Mouse (Mus musculus) erythroblast, embryonic 14.5 days (primary cell): ENCODE data around the gene Gm10337. TPM values are rescaled to one million over a fixed set of nuclear protein-coding genes. Genes with fewer than 3 reads are reported as not detected.

Source experiments
- H3K27me3 ChIP-seq: 2 replicates; pipeline ENCODE4 v1.6.1; 2012; ENCODE audit warnings: inconsistent platforms; ENCODE audit not compliant: control insufficient read depth
- H3K36me3 ChIP-seq: 2 replicates; pipeline ENCODE4 v1.6.1; 2012; ENCODE audit warnings: mild to moderate bottlenecking, inconsistent platforms; ENCODE audit not compliant: control insufficient read depth
- H3K4me1 ChIP-seq: 2 replicates; pipeline ENCODE4 v1.6.1; 2012; ENCODE audit warnings: inconsistent platforms; ENCODE audit not compliant: control insufficient read depth
- H3K4me3 ChIP-seq: replicated peaks from 2 replicates; pipeline ENCODE3; 2012; ENCODE audit warnings: moderate library complexity, mild to moderate bottlenecking, inconsistent platforms
- H3K9me3 ChIP-seq: 2 replicates; pipeline ENCODE4 v1.6.1; 2012; ENCODE audit warnings: low read length, inconsistent platforms, mixed read lengths; ENCODE audit not compliant: control insufficient read depth
- GATA1 ChIP-seq: IDR thresholded peaks from 2 replicates; pipeline ENCODE4 v1.6.1; 2012; ENCODE audit warnings: low read length, inconsistent platforms, mixed read lengths
- TAL1 ChIP-seq: IDR thresholded peaks from 3 replicates; pipeline ENCODE4 v1.6.1; 2012; ENCODE audit warnings: low read length, inconsistent platforms, mixed read lengths
- polyA plus RNA-seq: library from polyadenylated mRNA; stranded (reverse); fragments of >175 nt; gene quantifications from 2 replicates; pipeline ENCODE4 v1.2.3, GENCODE M21; 2012

Gm10337 gene
- polyA plus RNA-seq, 1 experiment, result not detected

- no peak overlapping the region for H3K4me3 ChIP-seq
- no peaks in the 10 kb centered on the region; the same call in 1 of the 2 replicates for H3K4me1 ChIP-seq
- H3K27me3 ChIP-seq, result no peaks in the 10 kb centered on the region
- no peaks in the 10 kb centered on the region for H3K9me3 ChIP-seq
- peaks cover 98% of the 10 kb centered on the region for H3K36me3 ChIP-seq
- TF ChIP-seq GATA1 (no peak), TAL1 (no peak)
These were observed 17.7 kb upstream of the Gm10337 start for GRCm38 (mm10) chr15:102485853-102486252.

GRCm38 (mm10) chr15:102487664-102488063 lies 15.9 kb upstream of the Gm10337 start:
- Histone ChIP-seq H3K4me1 (no peaks in the 10 kb centered on the region; the same call in 1 of the 2 replicates), H3K4me3 (no peak overlapping the region), H3K27me3 (no peaks in the 10 kb centered on the region), H3K36me3 (peaks cover 100% of the 10 kb centered on the region), H3K9me3 (no peaks in the 10 kb centered on the region)
- TF ChIP-seq GATA1 (no peak), TAL1 (no peak)

DNA sequence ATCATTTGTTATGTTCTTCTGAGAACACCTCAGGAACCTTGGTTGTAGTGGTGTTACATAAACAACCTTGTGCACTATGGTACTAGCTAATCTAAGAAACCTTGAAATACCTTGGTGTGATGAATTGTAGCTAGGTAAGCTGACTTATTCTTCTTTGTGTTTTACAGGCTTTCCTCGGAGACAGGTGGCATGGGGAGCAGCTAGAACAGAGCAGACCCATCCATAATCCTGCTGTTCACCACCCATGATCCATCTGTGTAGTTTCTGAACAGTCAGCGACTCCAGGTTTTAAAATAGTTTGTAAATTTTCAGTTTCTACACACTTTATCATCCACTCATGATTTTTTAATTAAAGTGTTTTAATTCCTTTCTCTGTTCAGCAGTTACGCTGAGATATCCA lies 5.2 kb upstream of the Gm10337 start:
- Histone ChIP-seq H3K9me3 (no peaks in the 10 kb centered on the region), H3K27me3 (no peaks in the 10 kb centered on the region), H3K36me3 (peaks cover 98% of the 10 kb centered on the region), H3K4me1 (peaks cover 6% of the 10 kb centered on the region), H3K4me3 (no peak overlapping the region)
- TF ChIP-seq GATA1 (no peak), TAL1 (no peak)

DNA sequence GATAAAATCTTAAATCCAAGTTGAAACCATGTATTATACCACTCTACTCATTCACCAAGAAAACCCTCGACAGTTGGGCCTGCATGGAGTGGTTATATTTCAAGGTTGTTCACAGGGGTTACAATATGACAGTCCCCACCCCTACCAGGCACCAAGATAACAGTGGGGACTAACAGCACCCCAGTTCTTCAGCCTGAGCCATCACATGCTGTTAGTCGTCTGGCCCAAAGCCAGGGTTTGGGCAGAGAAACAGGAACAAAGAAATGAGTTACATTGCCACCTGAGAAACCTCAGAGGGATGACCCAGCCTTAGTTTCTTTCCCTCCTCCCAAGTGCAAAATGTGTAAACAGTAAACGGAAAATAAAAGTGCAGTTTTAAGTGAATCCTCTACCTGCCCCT lies 4.2 kb upstream of the Gm10337 start:
- Histone ChIP-seq H3K36me3 (peaks cover 98% of the 10 kb centered on the region), H3K4me1 (peaks cover 5% of the 10 kb centered on the region), H3K4me3 (no peak overlapping the region), H3K27me3 (no peaks in the 10 kb centered on the region), H3K9me3 (no peaks in the 10 kb centered on the region)
- TF ChIP-seq TAL1, result no peak
- no peak for TF ChIP-seq GATA1

DNA sequence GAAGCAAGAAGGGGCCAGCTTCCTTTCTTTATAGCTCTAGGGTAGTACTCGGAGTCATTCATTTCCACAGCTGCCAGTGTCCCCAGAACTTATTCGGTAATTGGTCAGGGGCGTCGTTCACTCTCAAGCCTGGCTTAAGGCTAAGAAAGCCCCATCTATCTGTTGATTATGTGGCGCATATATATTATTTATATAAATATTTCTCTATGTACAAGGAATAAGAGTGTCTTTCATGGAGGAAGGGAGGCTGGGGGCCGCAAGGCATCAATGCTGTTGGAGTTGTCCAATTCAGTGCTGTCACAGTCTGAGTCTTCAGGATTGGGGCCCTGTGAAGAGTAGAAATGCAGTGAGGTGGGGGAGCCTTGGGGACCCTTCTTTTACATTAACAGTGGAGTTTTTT lies 3.7 kb upstream of the Gm10337 start:
- H3K27me3 ChIP-seq, result no peaks in the 10 kb centered on the region
- TF ChIP-seq GATA1, result no peak

GRCm38 (mm10) chr15:102500479-102500878 lies 3.0 kb upstream of the Gm10337 start:
- no peaks in the 10 kb centered on the region for H3K27me3 ChIP-seq
- H3K36me3 ChIP-seq, result peaks cover 95% of the 10 kb centered on the region
- TF ChIP-seq TAL1 (no peak), GATA1 (no peak)
- H3K4me3 ChIP-seq, result no peak overlapping the region
- H3K4me1 ChIP-seq, result peaks cover 5% of the 10 kb centered on the region
- H3K9me3 ChIP-seq, result no peaks in the 10 kb centered on the region

More for the DNA sequence above, 3.7 kb upstream of the Gm10337 start:
- H3K9me3 ChIP-seq, result no peaks in the 10 kb centered on the region
- peaks cover 97% of the 10 kb centered on the region for H3K36me3 ChIP-seq
- H3K4me3 ChIP-seq, result no peak overlapping the region
- peaks cover 5% of the 10 kb centered on the region for H3K4me1 ChIP-seq

- no peak overlapping the region for H3K4me3 ChIP-seq
- no peaks in the 10 kb centered on the region for H3K9me3 ChIP-seq
- TF ChIP-seq TAL1 (no peak), GATA1 (no peak)
- H3K36me3 ChIP-seq, result peaks cover 88% of the 10 kb centered on the region
- no peaks in the 10 kb centered on the region for H3K27me3 ChIP-seq
- H3K4me1 ChIP-seq, result peaks cover 5% of the 10 kb centered on the region
These were observed 2.3 kb upstream of the Gm10337 start for GRCm38 (mm10) chr15:102501084-102501814.

- Histone ChIP-seq H3K27me3 (no peaks in the 10 kb centered on the region; the same call in 1 of the 2 replicates), H3K36me3 (peaks cover 78% of the 10 kb centered on the region)
- no peak for TF ChIP-seq TAL1
- TF ChIP-seq GATA1, result no peak
These were observed 1.2 kb upstream of the Gm10337 start for GRCm38 (mm10) chr15:102502254-102502840.

DNA sequence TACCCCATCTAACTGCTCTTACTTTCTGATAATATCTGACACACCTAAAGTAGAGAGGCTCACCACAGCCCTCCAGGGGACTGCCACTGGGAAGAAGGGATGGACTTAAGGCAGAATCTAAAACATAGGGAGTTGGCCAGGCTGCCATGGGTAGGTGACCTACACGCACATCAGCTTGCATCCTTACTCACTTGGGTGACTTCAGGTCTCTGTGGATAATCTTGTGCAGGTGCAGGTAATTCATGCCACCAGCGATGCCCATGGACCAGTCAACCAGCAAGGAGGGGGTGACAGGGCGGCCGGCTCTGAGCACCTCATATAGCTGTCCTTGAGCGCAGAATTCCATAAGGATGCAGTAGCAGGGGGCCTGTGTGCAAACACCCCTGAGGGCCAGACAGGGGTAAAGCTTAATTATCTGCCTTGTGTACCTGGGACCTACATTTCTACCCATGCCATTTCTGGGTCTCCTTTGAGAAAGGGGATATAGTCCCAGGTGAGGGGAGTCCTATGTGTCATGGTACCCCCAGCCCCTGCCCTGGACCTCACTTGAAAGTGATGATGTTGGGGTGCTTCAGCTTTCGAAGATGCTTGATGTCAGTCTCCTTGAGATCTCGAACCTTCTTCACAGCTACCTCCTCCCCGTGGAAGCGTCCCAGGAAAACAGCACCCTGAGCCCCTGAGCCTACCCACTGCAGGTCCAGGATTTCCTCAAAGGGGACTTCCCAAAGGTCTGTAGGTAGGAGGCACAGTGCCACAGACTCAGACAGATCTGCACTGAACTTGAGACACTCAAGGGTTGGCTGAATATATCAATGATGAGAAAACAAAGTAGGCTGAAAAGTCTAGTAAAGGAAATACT lies 631 bp downstream of the Gm10337 start:
- Histone ChIP-seq H3K9me3 (no peaks in the 10 kb centered on the region), H3K36me3 (peaks cover 60% of the 10 kb centered on the region), H3K4me3 (no peak overlapping the region), H3K27me3 (peaks cover 6% of the 10 kb centered on the region), H3K4me1 (peaks cover 5% of the 10 kb centered on the region)
- no peak for TF ChIP-seq GATA1
- TF ChIP-seq TAL1, result no peak

More at GRCm38 (mm10) chr15:102502254-102502840, 1.2 kb upstream of the Gm10337 start:
- Histone ChIP-seq H3K9me3 (no peaks in the 10 kb centered on the region), H3K4me1 (peaks cover 5% of the 10 kb centered on the region), H3K4me3 (no peak overlapping the region)
